Mouse (Mus musculus): ENCODE data around the gene Ppp6r2. TPM values are rescaled to one million over a fixed set of nuclear protein-coding genes. Genes with fewer than 3 reads are reported as not detected.

The Ppp6r2 gene
- polyA plus RNA-seq, 1 experiment from 2014 or later = 29.8 TPM

DNA sequence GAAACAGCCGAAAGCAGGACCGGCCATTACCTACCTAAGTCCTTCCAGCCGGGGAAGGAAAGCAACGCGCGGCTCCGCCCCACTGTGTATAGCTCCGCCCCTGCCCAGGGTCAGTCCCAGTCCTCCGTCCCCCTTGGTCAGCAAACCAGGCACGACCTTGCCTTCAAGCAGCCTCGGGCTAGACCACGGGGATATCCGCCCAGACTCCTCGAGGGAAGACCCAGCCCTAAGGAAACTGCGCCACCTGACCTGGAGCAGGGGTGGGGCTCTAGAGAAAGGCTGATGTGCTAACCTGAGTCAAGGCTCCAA lies 37.5 kb upstream of the Ppp6r2 start:
- under 1% methylated on average over 15 of the region's 15 CpGs for WGBS
- H3K27me3 ChIP-seq (ENCODE audit: control insufficient read depth, insufficient read depth, low read length) = no peaks in the 10 kb centered on the region
- peak overlapping the region; percentile 53 for H3K4me3 ChIP-seq (ENCODE audit: low read length)
- peaks cover 14% of the 10 kb centered on the region for H3K36me3 ChIP-seq (ENCODE audit: control insufficient read depth, insufficient read depth, low read length)
- peak overlapping the region; percentile 100 for H3K4me2 ChIP-seq (replicated peaks; ENCODE audit: low read depth, low read length)
- no peaks in the 10 kb centered on the region for H3K9me3 ChIP-seq (ENCODE audit: control insufficient read depth, low read length)
- ATAC-seq (ENCODE audit: low FRiP score, low TSS enrichment) = peak; percentile 61
- peaks cover 83% of the 10 kb centered on the region for H3K4me1 ChIP-seq (ENCODE audit: control insufficient read depth, insufficient read depth, low read length)
- 0 out of 2 replicates have a peak overlapping the region, but pooled peaks have one; percentile 20 for H3K27ac ChIP-seq (ENCODE audit: low read depth, low read length)
- peak overlapping the region; percentile 69; the same call in 1 of the 2 replicates for H3K9ac ChIP-seq (ENCODE audit: low read depth, low read length)

DNA sequence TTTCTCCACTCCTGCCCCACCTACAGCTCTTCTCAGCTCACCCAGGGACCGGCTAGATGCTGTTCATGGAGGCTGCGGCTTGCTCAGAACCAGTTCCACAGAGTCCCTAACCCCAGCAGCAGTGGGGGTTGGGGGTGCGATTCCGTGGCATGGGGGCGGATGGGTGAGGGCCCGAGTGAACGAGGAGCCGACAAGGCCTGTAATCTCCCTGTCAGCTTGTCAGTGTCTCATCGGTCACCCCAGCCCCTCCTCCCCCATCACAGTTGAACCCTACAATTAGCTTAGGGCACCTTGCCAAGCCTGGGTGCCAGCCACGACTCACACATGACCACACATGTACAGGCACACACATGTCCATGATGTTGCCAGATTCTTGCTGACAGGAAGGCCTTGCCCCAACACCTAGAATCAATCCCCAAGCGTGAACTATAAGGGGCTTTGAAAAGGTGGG lies 36.4 kb upstream of the Ppp6r2 start:
- H3K36me3 ChIP-seq (ENCODE audit: control insufficient read depth, insufficient read depth, low read length) = 0 out of 2 replicates have a peak, but pooled peaks cover 4% of the 10 kb centered on the region
- H3K9ac ChIP-seq (ENCODE audit: low read depth, low read length) = no peak overlapping the region
- ATAC-seq (ENCODE audit: low FRiP score, low TSS enrichment) = no peak
- no peaks in the 10 kb centered on the region for H3K27me3 ChIP-seq (ENCODE audit: control insufficient read depth, insufficient read depth, low read length)
- no peaks in the 10 kb centered on the region for H3K9me3 ChIP-seq (ENCODE audit: control insufficient read depth, low read length)
- H3K4me2 ChIP-seq (replicated peaks; ENCODE audit: low read depth, low read length) = no peak overlapping the region; the same call in 1 of the 2 replicates
- 58% methylated on average over 11 of the region's 11 CpGs for WGBS
- H3K27ac ChIP-seq (ENCODE audit: low read depth, low read length) = no peak overlapping the region
- H3K4me3 ChIP-seq (ENCODE audit: low read length) = no peak overlapping the region
- peaks cover 72% of the 10 kb centered on the region for H3K4me1 ChIP-seq (ENCODE audit: control insufficient read depth, insufficient read depth, low read length)

DNA sequence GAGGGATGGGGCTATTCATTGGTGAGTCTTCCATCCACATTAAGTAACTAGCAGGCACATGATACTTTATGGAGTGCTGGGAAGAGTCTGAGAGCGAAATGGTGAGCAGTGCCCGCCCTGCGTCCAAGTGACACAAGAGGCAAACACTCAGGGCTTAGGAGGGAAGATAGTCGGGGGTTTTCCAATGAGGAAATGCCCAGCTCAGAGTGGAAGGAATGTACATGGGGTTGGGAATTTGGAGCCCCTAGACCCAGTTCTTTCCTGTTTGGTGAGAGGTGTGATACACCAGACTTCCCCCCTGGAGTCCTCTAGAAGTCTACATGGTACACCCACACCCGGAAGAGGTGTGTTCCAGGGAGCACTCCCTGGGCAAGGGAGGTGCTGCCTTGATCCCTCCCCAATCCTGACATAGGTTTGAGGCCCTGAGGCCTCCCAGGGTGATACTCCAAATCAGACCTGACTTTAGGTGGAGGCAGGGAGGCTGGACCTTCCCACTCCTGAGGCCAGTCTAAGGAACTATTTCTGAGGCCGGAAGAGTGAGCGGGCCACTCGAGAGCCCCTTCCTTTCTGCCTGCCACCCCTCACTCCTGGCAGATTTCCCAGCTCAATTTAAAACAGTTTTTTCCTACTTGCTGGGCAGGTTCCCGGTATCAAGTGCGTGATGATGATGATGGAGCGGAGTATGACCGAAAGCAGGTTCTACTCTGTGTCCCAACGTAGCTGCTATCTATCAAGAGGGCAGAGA lies 35.8 kb upstream of the Ppp6r2 start:
- 80% methylated on average over 13 of the region's 13 CpGs for WGBS
- H3K4me1 ChIP-seq (ENCODE audit: control insufficient read depth, insufficient read depth, low read length) = peaks cover 66% of the 10 kb centered on the region
- no peak overlapping the region for H3K4me3 ChIP-seq (ENCODE audit: low read length)
- no peaks in the 10 kb centered on the region for H3K9me3 ChIP-seq (ENCODE audit: control insufficient read depth, low read length)
- no peaks in the 10 kb centered on the region for H3K36me3 ChIP-seq (ENCODE audit: control insufficient read depth, insufficient read depth, low read length)
- no peak overlapping the region for H3K9ac ChIP-seq (ENCODE audit: low read depth, low read length)
- no peaks in the 10 kb centered on the region for H3K27me3 ChIP-seq (ENCODE audit: control insufficient read depth, insufficient read depth, low read length)
- ATAC-seq (ENCODE audit: low FRiP score, low TSS enrichment) = no peak
- H3K4me2 ChIP-seq (replicated peaks; ENCODE audit: low read depth, low read length) = no peak overlapping the region
- no peak overlapping the region for H3K27ac ChIP-seq (ENCODE audit: low read depth, low read length)

DNA sequence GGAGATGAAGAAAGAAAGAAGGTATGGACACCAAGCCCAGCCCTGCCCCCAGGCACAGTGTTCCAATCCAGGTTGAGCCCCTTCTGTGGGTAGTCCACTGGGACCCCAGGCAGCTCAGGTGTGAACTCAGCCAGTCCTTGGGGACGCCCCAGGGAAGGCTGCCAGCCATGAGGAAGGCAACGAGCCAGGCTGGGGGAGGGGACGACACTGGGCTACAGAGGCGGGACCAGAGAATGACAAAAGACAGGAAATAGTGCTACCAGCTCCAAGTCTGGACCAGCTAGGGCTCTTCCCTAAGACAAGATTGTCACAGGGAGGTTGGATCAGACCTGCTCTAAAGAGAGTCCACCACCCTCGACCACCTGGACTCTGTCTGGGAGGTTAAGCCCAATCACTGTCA lies 34.2 kb upstream of the Ppp6r2 start:
- no peak for ATAC-seq (ENCODE audit: low FRiP score, low TSS enrichment)
- Histone ChIP-seq H3K27me3 (ENCODE audit: control insufficient read depth, insufficient read depth, low read length) (no peaks in the 10 kb centered on the region), H3K4me1 (ENCODE audit: control insufficient read depth, insufficient read depth, low read length) (peaks cover 69% of the 10 kb centered on the region), H3K4me2 (replicated peaks; ENCODE audit: low read depth, low read length) (peak overlapping the region; percentile 30), H3K27ac (ENCODE audit: low read depth, low read length) (peak overlapping the region; percentile 30; the same call in 1 of the 2 replicates), H3K9ac (ENCODE audit: low read depth, low read length) (peak overlapping the region; percentile 23; the same call in 1 of the 2 replicates), H3K9me3 (ENCODE audit: control insufficient read depth, low read length) (no peaks in the 10 kb centered on the region), H3K4me3 (ENCODE audit: low read length) (no peak overlapping the region), H3K36me3 (ENCODE audit: control insufficient read depth, insufficient read depth, low read length) (no peaks in the 10 kb centered on the region)
- 16% methylated on average over 5 of the region's 5 CpGs for WGBS

DNA sequence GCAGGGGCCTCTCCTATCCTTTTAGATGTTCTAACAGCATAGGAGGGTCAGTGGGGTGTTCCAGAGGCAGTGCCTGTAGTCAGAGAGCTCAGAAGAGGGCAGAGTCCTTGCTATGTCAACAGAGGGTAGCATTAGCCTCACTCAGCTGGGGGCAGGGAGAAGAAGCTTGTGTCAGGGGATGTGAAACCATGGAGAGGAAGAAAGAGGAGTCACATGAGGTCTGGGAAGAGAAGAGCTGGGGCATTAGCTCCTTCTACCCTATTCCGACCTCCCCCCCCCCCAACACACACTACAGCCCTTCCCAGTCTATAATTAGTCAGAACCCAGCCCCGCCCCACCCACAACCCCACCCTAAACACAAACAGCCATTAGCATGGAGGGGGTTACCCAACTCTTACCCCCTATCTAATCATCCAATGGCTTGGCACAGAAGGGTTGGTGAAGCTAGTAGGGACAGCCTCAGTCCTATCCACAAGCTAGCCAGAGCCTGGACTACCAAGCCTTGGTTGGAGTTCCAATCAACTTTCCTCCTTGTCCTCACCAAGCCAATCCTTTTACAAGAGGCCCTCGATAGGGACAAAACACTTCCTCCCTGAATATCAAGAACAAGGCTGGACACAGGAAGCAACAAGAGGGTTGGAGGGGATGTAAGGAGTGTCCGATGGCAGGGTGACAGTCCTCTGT lies 33.6 kb upstream of the Ppp6r2 start:
- Histone ChIP-seq H3K4me2 (replicated peaks; ENCODE audit: low read depth, low read length) (peak overlapping the region; percentile 77), H3K27ac (ENCODE audit: low read depth, low read length) (peak overlapping the region; percentile 84; the same call in 1 of the 2 replicates), H3K27me3 (ENCODE audit: control insufficient read depth, insufficient read depth, low read length) (no peaks in the 10 kb centered on the region), H3K9ac (ENCODE audit: low read depth, low read length) (no peak overlapping the region), H3K4me3 (ENCODE audit: low read length) (peak overlapping the region; percentile 71; the same call in 1 of the 2 replicates), H3K4me1 (ENCODE audit: control insufficient read depth, insufficient read depth, low read length) (peaks cover 69% of the 10 kb centered on the region), H3K36me3 (ENCODE audit: control insufficient read depth, insufficient read depth, low read length) (no peaks in the 10 kb centered on the region), H3K9me3 (ENCODE audit: control insufficient read depth, low read length) (no peaks in the 10 kb centered on the region)
- 67% methylated on average over 4 of the region's 4 CpGs for WGBS
- ATAC-seq (ENCODE audit: low FRiP score, low TSS enrichment) = no peak

DNA sequence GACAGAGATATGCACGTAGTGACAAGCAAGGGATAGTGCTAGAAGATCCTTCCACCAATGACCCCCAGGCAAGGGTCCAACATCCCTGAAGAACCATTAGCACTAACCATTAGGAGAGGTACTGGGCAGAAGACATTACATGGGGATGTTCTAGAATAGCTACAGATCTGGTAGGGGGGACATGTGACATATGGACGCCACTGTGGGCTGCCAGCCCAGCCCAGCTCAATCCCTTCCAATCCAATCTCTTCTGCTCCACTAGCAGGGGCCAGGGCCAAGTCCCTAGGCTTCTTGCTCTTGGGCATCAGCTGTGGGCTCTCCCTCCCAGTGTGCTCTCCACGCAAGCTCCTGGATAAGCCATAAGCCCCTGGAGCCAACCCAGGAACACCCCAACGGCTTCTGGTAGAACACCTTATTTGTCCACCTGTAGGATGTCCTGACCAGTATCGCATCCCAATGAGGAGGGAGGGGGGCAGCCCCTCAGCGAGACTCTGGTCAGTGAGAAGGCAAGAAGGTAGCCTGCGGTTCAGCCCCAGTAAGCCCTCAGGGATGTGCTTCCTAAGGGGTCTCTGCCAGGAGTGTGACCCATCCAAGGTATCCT lies 33.0 kb upstream of the Ppp6r2 start:
- H3K27ac ChIP-seq (ENCODE audit: low read depth, low read length) = peak overlapping the region; percentile 84
- WGBS = 65% methylated on average over 7 of the region's 7 CpGs
- no peaks in the 10 kb centered on the region for H3K27me3 ChIP-seq (ENCODE audit: control insufficient read depth, insufficient read depth, low read length)
- ATAC-seq (ENCODE audit: low FRiP score, low TSS enrichment) = peak; percentile 0; the same call in 1 of the 2 replicates
- H3K36me3 ChIP-seq (ENCODE audit: control insufficient read depth, insufficient read depth, low read length) = no peaks in the 10 kb centered on the region
- H3K9me3 ChIP-seq (ENCODE audit: control insufficient read depth, low read length) = no peaks in the 10 kb centered on the region
- peak overlapping the region; percentile 71 for H3K4me3 ChIP-seq (ENCODE audit: low read length)
- H3K4me1 ChIP-seq (ENCODE audit: control insufficient read depth, insufficient read depth, low read length) = peaks cover 64% of the 10 kb centered on the region
- H3K9ac ChIP-seq (ENCODE audit: low read depth, low read length) = peak overlapping the region; percentile 19; the same call in 1 of the 2 replicates
- H3K4me2 ChIP-seq (replicated peaks; ENCODE audit: low read depth, low read length) = peak overlapping the region; percentile 77

DNA sequence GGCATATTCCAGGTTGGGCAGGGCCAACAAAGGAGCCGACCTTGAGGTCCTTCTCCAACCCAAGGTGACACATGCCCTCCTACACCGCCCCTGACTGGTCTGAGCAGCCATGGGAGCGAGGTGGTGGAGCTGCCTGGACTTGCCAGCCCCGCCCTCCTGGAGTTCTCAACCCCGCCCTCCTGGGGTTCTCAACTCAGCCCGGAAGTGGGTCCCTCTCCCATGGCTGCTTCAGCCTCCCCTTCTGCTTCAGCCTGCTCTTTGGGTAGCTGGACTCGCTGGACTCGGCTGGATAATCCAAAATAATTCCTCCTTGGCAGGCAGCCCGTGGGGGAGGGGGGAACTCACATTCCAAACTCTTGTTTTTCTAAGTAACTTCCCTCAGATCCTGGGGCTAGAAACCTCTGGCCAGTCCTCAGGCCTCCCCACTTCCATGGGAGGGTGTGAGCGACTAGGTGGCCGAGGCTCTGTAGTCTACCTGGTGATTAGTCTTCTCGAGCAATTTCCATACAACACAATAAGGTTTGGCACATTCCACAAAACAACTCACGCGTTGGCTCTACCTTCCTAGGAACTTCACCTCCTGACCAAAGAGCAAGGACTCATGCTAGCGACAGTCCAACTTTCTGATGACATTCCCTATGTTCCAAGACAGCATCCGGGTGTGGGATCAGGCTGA lies 32.3 kb upstream of the Ppp6r2 start:
- peak overlapping the region; percentile 77 for H3K4me2 ChIP-seq (replicated peaks; ENCODE audit: low read depth, low read length)
- H3K9ac ChIP-seq (ENCODE audit: low read depth, low read length) = peak overlapping the region; percentile 91
- H3K27me3 ChIP-seq (ENCODE audit: control insufficient read depth, insufficient read depth, low read length) = no peaks in the 10 kb centered on the region
- H3K36me3 ChIP-seq (ENCODE audit: control insufficient read depth, insufficient read depth, low read length) = no peaks in the 10 kb centered on the region
- H3K4me1 ChIP-seq (ENCODE audit: control insufficient read depth, insufficient read depth, low read length) = peaks cover 59% of the 10 kb centered on the region
- peak overlapping the region; percentile 84 for H3K27ac ChIP-seq (ENCODE audit: low read depth, low read length)
- no peaks in the 10 kb centered on the region for H3K9me3 ChIP-seq (ENCODE audit: control insufficient read depth, low read length)
- 1% methylated on average over 16 of the region's 16 CpGs for WGBS
- ATAC-seq (ENCODE audit: low FRiP score, low TSS enrichment) = peak; percentile 51
- peak overlapping the region; percentile 71 for H3K4me3 ChIP-seq (ENCODE audit: low read length)

DNA sequence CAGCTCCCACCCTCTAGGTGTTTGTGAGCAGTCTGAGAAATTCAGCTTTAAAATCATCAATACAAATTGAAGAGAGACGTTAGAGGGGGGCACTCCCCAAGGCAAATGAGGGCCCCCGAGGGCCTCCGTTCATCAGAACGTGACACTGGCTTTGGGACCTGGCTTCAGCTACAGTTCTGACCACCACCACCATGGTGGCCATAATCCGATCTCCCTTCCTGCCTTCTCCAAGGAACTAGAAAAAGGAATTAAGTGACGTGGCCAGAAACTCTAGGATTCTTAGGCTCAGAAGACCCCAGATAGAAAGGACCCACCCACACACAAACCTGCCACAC lies 31.8 kb upstream of the Ppp6r2 start:
- H3K9ac ChIP-seq (ENCODE audit: low read depth, low read length) = peak overlapping the region; percentile 91
- no peaks in the 10 kb centered on the region for H3K9me3 ChIP-seq (ENCODE audit: control insufficient read depth, low read length)
- WGBS = 3% methylated on average over 6 of the region's 6 CpGs
- peak overlapping the region; percentile 77 for H3K4me2 ChIP-seq (replicated peaks; ENCODE audit: low read depth, low read length)
- H3K36me3 ChIP-seq (ENCODE audit: control insufficient read depth, insufficient read depth, low read length) = no peaks in the 10 kb centered on the region
- peak overlapping the region; percentile 84 for H3K27ac ChIP-seq (ENCODE audit: low read depth, low read length)
- H3K27me3 ChIP-seq (ENCODE audit: control insufficient read depth, insufficient read depth, low read length) = no peaks in the 10 kb centered on the region
- no peak for ATAC-seq (ENCODE audit: low FRiP score, low TSS enrichment)
- H3K4me3 ChIP-seq (ENCODE audit: low read length) = peak overlapping the region; percentile 71
- H3K4me1 ChIP-seq (ENCODE audit: control insufficient read depth, insufficient read depth, low read length) = peaks cover 54% of the 10 kb centered on the region

All from kidney, embryonic 14.5 days (tissue).